Mouse (Mus musculus): ENCODE data around the gene Wipi1. TPM values are rescaled to one million over a fixed set of nuclear protein-coding genes. Genes with fewer than 3 reads are reported as not detected.

Wipi1 gene
- polyA plus RNA-seq, 1 experiment: 21.3 TPM

- H3K4me1 ChIP-seq (ENCODE audit: control insufficient read depth, insufficient read depth, low read length): peaks cover 6% of the 10 kb centered on the region; the same call in 1 of the 2 replicates
These were observed 86.2 kb downstream of the Wipi1 start for GRCm38 (mm10) chr11:109525571-109525970.

GRCm38 (mm10) chr11:109524869-109525268 lies 86.9 kb downstream of the Wipi1 start:
- Histone ChIP-seq H3K4me3 (ENCODE audit: insufficient read depth, low read length) (no peak overlapping the region), H3K4me1 (ENCODE audit: control insufficient read depth, insufficient read depth, low read length) (peaks cover 6% of the 10 kb centered on the region; the same call in 1 of the 2 replicates), H3K27ac (ENCODE audit: insufficient read depth, low read depth, low read length) (no peak overlapping the region)
- TF ChIP-seq POLR2A (IDR thresholded peaks at IDR 0.05; ENCODE audit: borderline replicate concordance, low read depth, low read length) (no peak), CTCF (IDR thresholded peaks at IDR 0.05; ENCODE audit: low read depth, low read length) (no peak)

More at GRCm38 (mm10) chr11:109525571-109525970, 86.2 kb downstream of the Wipi1 start:
- Histone ChIP-seq H3K27ac (ENCODE audit: insufficient read depth, low read depth, low read length) (no peak overlapping the region), H3K4me3 (ENCODE audit: insufficient read depth, low read length) (no peak overlapping the region)
- no peak for TF ChIP-seq POLR2A (IDR thresholded peaks at IDR 0.05; ENCODE audit: borderline replicate concordance, low read depth, low read length)
- no peak for TF ChIP-seq CTCF (IDR thresholded peaks at IDR 0.05; ENCODE audit: low read depth, low read length)

Other genes with a start within 250 kb of the Wipi1 start
- gene Gna13, start 249.1 kb downstream of the Wipi1 start, polyA plus RNA-seq (2012; ENCODE audit: insufficient read depth, insufficient read length, missing spikeins): 77.0 and 84.9 TPM in 2 replicates
- 0.40 and 0.49 TPM in 2 replicates for gene 9930022D16Rik, start 198.1 kb downstream of the Wipi1 start, polyA plus RNA-seq (2012; ENCODE audit: insufficient read depth, insufficient read length, missing spikeins)
- 32.5 and 35.5 TPM in 2 replicates for gene Amz2, start 186.0 kb downstream of the Wipi1 start, polyA plus RNA-seq (2012; ENCODE audit: insufficient read depth, insufficient read length, missing spikeins)
- 3.7 and 4.4 TPM in 2 replicates for gene Arsg, start 138.6 kb downstream of the Wipi1 start, polyA plus RNA-seq (2012; ENCODE audit: insufficient read depth, insufficient read length, missing spikeins)
- 32.6 and 38.7 TPM in 2 replicates for gene Slc16a6, start 138.4 kb downstream of the Wipi1 start, polyA plus RNA-seq (2012; ENCODE audit: insufficient read depth, insufficient read length, missing spikeins)
- gene Prkar1a, start 37.4 kb upstream of the Wipi1 start, polyA plus RNA-seq (2012; ENCODE audit: insufficient read depth, insufficient read length, missing spikeins): 164 and 173 TPM in 2 replicates
- 0.31 and 0.48 TPM in 2 replicates for gene Fam20a, start 110.3 kb upstream of the Wipi1 start, polyA plus RNA-seq (2012; ENCODE audit: insufficient read depth, insufficient read length, missing spikeins)
- gene 1700012B07Rik, start 216.1 kb upstream of the Wipi1 start, polyA plus RNA-seq (2012; ENCODE audit: insufficient read depth, insufficient read length, missing spikeins): not detected in 2 replicates